Mouse (Mus musculus): ENCODE data around the gene Tent4b. TPM values are rescaled to one million over a fixed set of nuclear protein-coding genes. Genes with fewer than 3 reads are reported as not detected.

Gene Tent4b
- polyA plus RNA-seq, 1 experiment, result 8.4 TPM

DNA sequence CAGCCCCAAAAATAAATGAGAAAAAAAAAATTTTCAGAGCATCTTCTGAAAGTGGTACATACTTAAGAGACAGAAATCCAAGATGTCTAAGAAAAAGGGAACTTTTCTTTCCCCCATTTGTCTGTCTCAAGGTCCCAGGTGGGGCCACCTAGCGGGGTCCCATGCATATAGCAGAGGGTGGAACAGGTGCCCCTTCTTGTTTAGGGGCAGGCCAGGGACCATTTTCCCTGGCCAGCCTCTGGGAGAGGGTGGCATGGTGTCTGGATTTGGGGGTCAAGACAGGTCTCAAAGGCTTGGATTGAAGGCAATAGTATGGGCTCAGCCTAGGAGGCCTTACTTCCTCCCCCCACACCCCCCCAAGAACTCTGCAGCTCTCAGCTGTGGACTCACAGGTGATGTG, 90.9 kb downstream of the Tent4b start:
- TF ChIP-seq USF1 (IDR thresholded peaks at IDR 0.05; ENCODE audit: low read depth), result no peak
- no peak for TF ChIP-seq CTCF (IDR thresholded peaks at IDR 0.05; ENCODE audit: control insufficient read depth, insufficient read depth, insufficient read length)
- TF ChIP-seq MYOD1 (IDR thresholded peaks at IDR 0.05; ENCODE audit: control insufficient read depth, insufficient read length, low read depth), result no peak
- TF ChIP-seq CEBPB (IDR thresholded peaks at IDR 0.05; ENCODE audit: low read depth), result no peak
- TF ChIP-seq FOSL1 (IDR thresholded peaks at IDR 0.05; ENCODE audit: insufficient read depth, low read length, poor library complexity, severe bottlenecking), result no peak
- TF ChIP-seq MYOG (IDR thresholded peaks at IDR 0.05; ENCODE audit: control insufficient read depth, extremely low read depth, insufficient read length), result no peak
- TF ChIP-seq MAX (IDR thresholded peaks at IDR 0.05), result no peak
- Histone ChIP-seq H3K79me2 (ENCODE audit: control insufficient read depth, insufficient read depth) (peaks cover 100% of the 10 kb centered on the region), H3K27me3 (ENCODE audit: control insufficient read depth, insufficient read depth, insufficient read length) (no peaks in the 10 kb centered on the region), H3K36me3 (ENCODE audit: control insufficient read depth, insufficient read depth) (peaks cover 38% of the 10 kb centered on the region), H3K4me3 (ENCODE audit: insufficient read depth, poor library complexity, severe bottlenecking) (no peak overlapping the region), H3ac (ENCODE audit: control insufficient read depth, insufficient read length, low read depth) (no peak overlapping the region), H3K79me3 (ENCODE audit: low read depth) (peaks cover 81% of the 10 kb centered on the region)

DNA sequence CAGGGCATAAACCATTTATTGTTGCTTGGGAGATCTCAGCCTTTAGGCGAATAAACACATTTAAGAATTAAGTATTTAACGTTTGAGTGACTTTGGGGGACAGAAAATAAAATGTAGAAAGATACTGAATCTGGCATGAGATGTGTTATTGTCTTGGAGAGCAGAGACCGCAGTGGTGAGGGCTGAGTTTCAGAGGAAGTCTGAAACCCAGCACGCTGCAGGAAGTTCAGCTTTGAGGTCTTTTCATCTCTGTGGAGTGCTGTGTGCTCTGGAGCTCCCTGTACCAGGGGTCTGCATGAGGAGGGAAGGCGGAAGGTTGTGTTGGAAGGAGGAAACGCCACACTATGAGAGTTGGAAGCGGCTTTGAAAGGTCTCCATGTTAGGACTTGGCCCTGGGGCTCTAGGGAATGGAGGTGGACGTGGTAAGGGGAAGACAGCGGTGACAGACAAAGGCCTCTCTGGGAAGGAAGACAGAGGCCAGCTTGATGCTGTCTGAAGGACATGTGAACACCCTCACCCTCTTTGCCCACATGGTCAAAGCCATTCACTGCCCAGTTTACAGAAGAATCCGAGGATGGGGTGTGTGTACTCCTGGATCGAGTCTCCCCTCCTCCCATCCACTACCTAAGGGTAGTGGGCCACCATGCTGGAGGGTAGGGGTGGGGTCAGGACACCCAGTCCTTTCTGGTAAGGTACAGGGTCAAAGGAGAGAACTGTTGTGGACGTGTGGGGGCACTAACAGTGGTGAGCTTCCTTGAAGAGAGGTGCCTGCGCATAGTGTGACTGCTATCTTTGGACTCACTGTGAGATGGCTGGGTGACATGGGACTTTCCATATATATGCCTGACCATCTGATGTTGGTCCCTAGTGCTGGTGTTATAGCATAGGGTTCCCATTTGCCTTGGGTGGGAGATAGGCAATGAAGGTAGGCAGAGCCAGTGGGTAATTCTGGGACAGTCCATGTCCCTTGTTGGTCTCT, 91.6 kb downstream of the Tent4b start:
- TF ChIP-seq CTCF (IDR thresholded peaks at IDR 0.05; ENCODE audit: control insufficient read depth, insufficient read depth, insufficient read length), result no peak
- no peak for TF ChIP-seq MAX (IDR thresholded peaks at IDR 0.05)
- no peak for TF ChIP-seq MYOG (IDR thresholded peaks at IDR 0.05; ENCODE audit: control insufficient read depth, extremely low read depth, insufficient read length)
- TF ChIP-seq USF1 (IDR thresholded peaks at IDR 0.05; ENCODE audit: low read depth), result no peak
- TF ChIP-seq CEBPB (IDR thresholded peaks at IDR 0.05; ENCODE audit: low read depth), result no peak
- TF ChIP-seq FOSL1 (IDR thresholded peaks at IDR 0.05; ENCODE audit: insufficient read depth, low read length, poor library complexity, severe bottlenecking), result no peak
- no peak for TF ChIP-seq MYOD1 (IDR thresholded peaks at IDR 0.05; ENCODE audit: control insufficient read depth, insufficient read length, low read depth)
- H3K27me3 ChIP-seq (ENCODE audit: control insufficient read depth, insufficient read depth, insufficient read length), result no peaks in the 10 kb centered on the region
- no peak overlapping the region for H3K4me3 ChIP-seq (ENCODE audit: insufficient read depth, poor library complexity, severe bottlenecking)
- H3K79me3 ChIP-seq (ENCODE audit: low read depth), result peaks cover 83% of the 10 kb centered on the region
- H3K79me2 ChIP-seq (ENCODE audit: control insufficient read depth, insufficient read depth), result peaks cover 100% of the 10 kb centered on the region
- H3K36me3 ChIP-seq (ENCODE audit: control insufficient read depth, insufficient read depth), result peaks cover 45% of the 10 kb centered on the region
- no peak overlapping the region for H3ac ChIP-seq (ENCODE audit: control insufficient read depth, insufficient read length, low read depth)

DNA sequence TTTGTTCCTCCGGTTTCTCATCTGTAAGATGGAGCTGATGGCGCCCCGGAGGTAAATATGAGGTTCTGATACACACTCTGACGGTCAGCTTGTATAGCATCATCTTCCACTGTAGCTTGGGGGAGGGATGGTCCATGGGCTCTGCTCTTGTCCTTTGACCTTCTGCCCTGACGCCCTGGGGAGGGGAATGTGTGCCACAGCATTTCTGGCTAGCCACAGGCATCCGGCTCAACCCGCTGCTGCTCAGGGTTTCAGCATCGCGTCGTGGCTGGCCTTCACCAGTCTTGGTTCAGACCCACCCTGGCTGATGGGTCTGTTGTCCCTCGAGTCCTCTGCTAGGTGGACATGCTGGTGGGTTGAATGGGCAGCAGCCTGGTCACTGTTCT, 92.3 kb downstream of the Tent4b start:
- Histone ChIP-seq H3K79me2 (ENCODE audit: control insufficient read depth, insufficient read depth) (peaks cover 100% of the 10 kb centered on the region), H3K27me3 (ENCODE audit: control insufficient read depth, insufficient read depth, insufficient read length) (no peaks in the 10 kb centered on the region), H3K4me3 (ENCODE audit: insufficient read depth, poor library complexity, severe bottlenecking) (no peak overlapping the region), H3K79me3 (ENCODE audit: low read depth) (peaks cover 77% of the 10 kb centered on the region), H3K36me3 (ENCODE audit: control insufficient read depth, insufficient read depth) (peaks cover 48% of the 10 kb centered on the region), H3ac (ENCODE audit: control insufficient read depth, insufficient read length, low read depth) (no peak overlapping the region)
- TF ChIP-seq USF1 (IDR thresholded peaks at IDR 0.05; ENCODE audit: low read depth) (no peak), CEBPB (IDR thresholded peaks at IDR 0.05; ENCODE audit: low read depth) (no peak), MYOD1 (IDR thresholded peaks at IDR 0.05; ENCODE audit: control insufficient read depth, insufficient read length, low read depth) (no peak), MYOG (IDR thresholded peaks at IDR 0.05; ENCODE audit: control insufficient read depth, extremely low read depth, insufficient read length) (no peak), FOSL1 (IDR thresholded peaks at IDR 0.05; ENCODE audit: insufficient read depth, low read length, poor library complexity, severe bottlenecking) (no peak), MAX (IDR thresholded peaks at IDR 0.05) (no peak), CTCF (IDR thresholded peaks at IDR 0.05; ENCODE audit: control insufficient read depth, insufficient read depth, insufficient read length) (no peak)

GRCm38 (mm10) chr8:88292926-88293325, 93.9 kb downstream of the Tent4b start:
- peaks cover 61% of the 10 kb centered on the region for H3K36me3 ChIP-seq (ENCODE audit: control insufficient read depth, insufficient read depth)
- no peaks in the 10 kb centered on the region for H3K27me3 ChIP-seq (ENCODE audit: control insufficient read depth, insufficient read depth, insufficient read length)
- H3K4me3 ChIP-seq (ENCODE audit: insufficient read depth, poor library complexity, severe bottlenecking), result no peak overlapping the region
- peaks cover 94% of the 10 kb centered on the region for H3K79me2 ChIP-seq (ENCODE audit: control insufficient read depth, insufficient read depth)
- TF ChIP-seq USF1 (IDR thresholded peaks at IDR 0.05; ENCODE audit: low read depth) (no peak), MAX (IDR thresholded peaks at IDR 0.05) (no peak), CEBPB (IDR thresholded peaks at IDR 0.05; ENCODE audit: low read depth) (no peak), CTCF (IDR thresholded peaks at IDR 0.05; ENCODE audit: control insufficient read depth, insufficient read depth, insufficient read length) (no peak), MYOD1 (IDR thresholded peaks at IDR 0.05; ENCODE audit: control insufficient read depth, insufficient read length, low read depth) (no peak), MYOG (IDR thresholded peaks at IDR 0.05; ENCODE audit: control insufficient read depth, extremely low read depth, insufficient read length) (no peak), FOSL1 (IDR thresholded peaks at IDR 0.05; ENCODE audit: insufficient read depth, low read length, poor library complexity, severe bottlenecking) (no peak)
- peaks cover 68% of the 10 kb centered on the region for H3K79me3 ChIP-seq (ENCODE audit: low read depth)
- H3ac ChIP-seq (ENCODE audit: control insufficient read depth, insufficient read length, low read depth), result no peak overlapping the region

GRCm38 (mm10) chr8:88293590-88294356, 94.8 kb downstream of the Tent4b start:
- Histone ChIP-seq H3K79me2 (ENCODE audit: control insufficient read depth, insufficient read depth) (peaks cover 94% of the 10 kb centered on the region), H3K36me3 (ENCODE audit: control insufficient read depth, insufficient read depth) (peaks cover 64% of the 10 kb centered on the region), H3K4me3 (ENCODE audit: insufficient read depth, poor library complexity, severe bottlenecking) (no peak overlapping the region), H3K27me3 (ENCODE audit: control insufficient read depth, insufficient read depth, insufficient read length) (no peaks in the 10 kb centered on the region), H3ac (ENCODE audit: control insufficient read depth, insufficient read length, low read depth) (no peak overlapping the region), H3K79me3 (ENCODE audit: low read depth) (peaks cover 65% of the 10 kb centered on the region)
- TF ChIP-seq MYOD1 (IDR thresholded peaks at IDR 0.05; ENCODE audit: control insufficient read depth, insufficient read length, low read depth) (no peak), MYOG (IDR thresholded peaks at IDR 0.05; ENCODE audit: control insufficient read depth, extremely low read depth, insufficient read length) (no peak), MAX (IDR thresholded peaks at IDR 0.05) (no peak), FOSL1 (IDR thresholded peaks at IDR 0.05; ENCODE audit: insufficient read depth, low read length, poor library complexity, severe bottlenecking) (no peak), USF1 (IDR thresholded peaks at IDR 0.05; ENCODE audit: low read depth) (no peak), CTCF (IDR thresholded peaks at IDR 0.05; ENCODE audit: control insufficient read depth, insufficient read depth, insufficient read length) (no peak), CEBPB (IDR thresholded peaks at IDR 0.05; ENCODE audit: low read depth) (no peak)

All from C2C12 (cell line).